Mouse (Mus musculus) liver, postnatal 0 days (tissue): ENCODE measurements around the gene Zfp36.

Source experiments
- CTCF ChIP-seq: sonication (generic); IDR thresholded peaks from 2 replicates; pipeline ENCODE4 v1.5.1; 2016; ENCODE audit warnings: antibody characterized with exemption, low read depth
- EP300 ChIP-seq: IDR thresholded peaks from 2 replicates; pipeline ENCODE4 v1.6.1; 2016; ENCODE audit warnings: antibody characterized with exemption, low read depth, mild to moderate bottlenecking

- TF ChIP-seq CTCF (no peak), EP300 (no peak)
These were observed 47.7 kb upstream of the Zfp36 start for GRCm38 (mm10) chr7:28427738-28428137.
